Mouse (Mus musculus): ENCODE measurements around the gene Ctdnep1. TPM values are rescaled to one million over a fixed set of nuclear protein-coding genes. Genes with fewer than 3 reads are reported as not detected.

Gene Ctdnep1
- total and polyA plus RNA-seq, 3 experiments = 42.9 to 143 (median 66.7) TPM

- H3K9ac ChIP-seq (ENCODE audit: insufficient read depth, low read depth) = peak overlapping the region; percentile 19; the same call in 1 of the 2 replicates
- H3K79me2 ChIP-seq (replicated peaks; ENCODE audit: control insufficient read depth, extremely low read depth, insufficient read depth, poor library complexity, severe bottlenecking) = no peaks in the 10 kb centered on the region
- peaks cover 10 to 17% of the 10 kb centered on the region in 2 experiments for H3K4me1 ChIP-seq (ENCODE audit: control insufficient read depth in 1 of 2, insufficient read depth in 2 of 2)
- TF ChIP-seq ELF1 (IDR thresholded peaks at IDR 0.05; ENCODE audit: low read depth, low read length) = no peak
- TF ChIP-seq MEF2A (IDR thresholded peaks at IDR 0.05; ENCODE audit: borderline replicate concordance, low read depth, low read length) = 0 out of 2 replicates have a peak, but pooled peaks have one; percentile 27
- no peak for TF ChIP-seq MYC (IDR thresholded peaks at IDR 0.05; ENCODE audit: low read depth, low read length)
- TF ChIP-seq USF1 (IDR thresholded peaks at IDR 0.05; ENCODE audit: low read depth, low read length) = no peak
- H3K36me3 ChIP-seq (replicated peaks in 1 of 2; ENCODE audit: control insufficient read depth in 1 of 2, insufficient read depth in 1 of 2, low read length in 1 of 2) = peaks cover 0 to 36% of the 10 kb centered on the region in 2 experiments
- dilution Hi-C loops (cut with MboI; ENCODE audit: extremely low pct_ligation_motif_present, extremely low pct_unique_long_range_greater_than_20kb, low sequenced_read_pairs) = no loop called here
- H3K27ac ChIP-seq (ENCODE audit: insufficient read depth, low read depth) = no peak overlapping the region
- DNase-seq (ENCODE audit: extremely low read depth) = peak; percentile 40
- H3K27me3 ChIP-seq (replicated peaks) = no peaks in the 10 kb centered on the region
- in situ Hi-C loops (cut with MboI; ENCODE audit: low pct_ligation_motif_present, low pct_unique_long_range_greater_than_20kb, low sequenced_read_pairs) = no loop called here
- peak overlapping the region; percentile 64 for H3K4me2 ChIP-seq (ENCODE audit: insufficient read depth, low read depth, poor library complexity, severe bottlenecking)
- no peak overlapping the region for H3K4me3 ChIP-seq (replicated peaks in 1 of 3; ENCODE audit: low read depth in 2 of 3, low read length in 2 of 3, poor library complexity in 1 of 3)
- H3K9me3 ChIP-seq (replicated peaks; ENCODE audit: low read length) = no peaks in the 10 kb centered on the region
Observed at GRCm38 (mm10) chr11:70038174-70038573, 57.2 kb downstream of the Ctdnep1 start.

DNA sequence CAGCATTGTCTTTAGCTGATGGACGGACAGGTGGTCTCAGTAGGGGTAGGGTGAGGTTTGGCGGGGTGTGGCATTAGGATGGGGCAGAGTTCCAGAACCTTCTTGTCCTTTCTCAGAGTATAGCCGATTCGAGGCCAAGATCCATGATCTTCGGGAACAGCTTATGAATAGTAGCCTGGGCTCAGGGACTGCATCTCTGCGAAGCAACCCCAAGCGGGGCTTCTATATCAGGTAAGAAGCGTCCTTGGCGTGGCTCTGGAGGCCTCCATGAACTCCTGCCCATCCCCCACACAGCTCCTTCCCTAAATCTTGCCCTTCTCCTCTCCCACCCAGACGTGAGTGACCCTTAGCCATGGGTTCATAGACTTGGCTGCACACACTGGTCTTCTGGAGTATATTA, 58.7 kb downstream of the Ctdnep1 start:
- Histone ChIP-seq H3K27me3 (replicated peaks) (no peaks in the 10 kb centered on the region), H3K36me3 (replicated peaks in 1 of 2; ENCODE audit: control insufficient read depth in 1 of 2, insufficient read depth in 1 of 2, low read length in 1 of 2) (peaks cover 0 to 46% of the 10 kb centered on the region in 2 experiments), H3K4me2 (ENCODE audit: insufficient read depth, low read depth, poor library complexity, severe bottlenecking) (no peak overlapping the region), H3K4me3 (replicated peaks in 1 of 3; ENCODE audit: low read depth in 2 of 3, low read length in 2 of 3, poor library complexity in 1 of 3) (no peak overlapping the region), H3K79me2 (replicated peaks; ENCODE audit: control insufficient read depth, extremely low read depth, insufficient read depth, poor library complexity, severe bottlenecking) (no peaks in the 10 kb centered on the region), H3K9me3 (replicated peaks; ENCODE audit: low read length) (no peaks in the 10 kb centered on the region), H3K27ac (ENCODE audit: insufficient read depth, low read depth) (no peak overlapping the region), H3K9ac (ENCODE audit: insufficient read depth, low read depth) (no peak overlapping the region), H3K4me1 (ENCODE audit: control insufficient read depth in 1 of 2, insufficient read depth in 2 of 2) (peaks cover 10 to 17% of the 10 kb centered on the region in 2 experiments)
- no peak for DNase-seq (ENCODE audit: extremely low read depth)
- no peak for TF ChIP-seq ETS1 (conservative IDR thresholded peaks at IDR 0.05; ENCODE audit: low read depth, low read length)
- TF ChIP-seq SIN3A (IDR thresholded peaks at IDR 0.05; ENCODE audit: low read length) = no peak
- TF ChIP-seq JUND (conservative IDR thresholded peaks at IDR 0.05; ENCODE audit: low read depth, low read length) = no peak
- TF ChIP-seq MAX (IDR thresholded peaks at IDR 0.05; ENCODE audit: low read length) = no peak
- TF ChIP-seq NRF1 (IDR thresholded peaks at IDR 0.05; ENCODE audit: low read depth, low read length) = no peak
- no peak for TF ChIP-seq IRF4 (IDR thresholded peaks at IDR 0.05; ENCODE audit: low read depth, low read length)
- no peak for TF ChIP-seq PAX5 (IDR thresholded peaks at IDR 0.05; ENCODE audit: low read length)
- TF ChIP-seq RCOR1 (conservative IDR thresholded peaks at IDR 0.05; ENCODE audit: low read depth, low read length) = no peak
- dilution Hi-C loops (cut with MboI; ENCODE audit: extremely low pct_ligation_motif_present, extremely low pct_unique_long_range_greater_than_20kb, low sequenced_read_pairs) (no loop called here), in situ Hi-C loops (cut with MboI; ENCODE audit: low pct_ligation_motif_present, low pct_unique_long_range_greater_than_20kb, low sequenced_read_pairs) (no loop called here)

DNA sequence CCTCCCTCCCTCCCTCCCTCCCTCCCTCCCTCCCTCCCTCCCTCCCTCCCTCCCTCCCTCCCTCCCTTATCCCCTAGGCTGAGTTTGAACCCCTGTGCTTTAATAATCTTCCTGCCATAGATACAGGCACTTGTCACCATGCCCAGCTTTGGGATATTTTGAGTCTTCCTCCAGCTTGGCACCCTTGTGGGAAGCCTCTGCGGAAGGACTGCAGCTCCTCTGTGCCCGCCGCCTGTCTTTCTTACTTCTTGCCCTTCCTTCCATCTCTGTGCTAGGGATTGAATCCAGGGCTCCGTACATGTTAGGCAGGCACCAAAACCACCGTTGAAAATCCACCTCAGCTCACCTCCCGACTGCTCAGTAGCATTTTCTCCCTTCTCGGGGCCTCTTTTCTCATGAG, 59.2 kb downstream of the Ctdnep1 start:
- Histone ChIP-seq H3K27ac (ENCODE audit: insufficient read depth, low read depth) (no peak overlapping the region), H3K4me2 (ENCODE audit: insufficient read depth, low read depth, poor library complexity, severe bottlenecking) (no peak overlapping the region), H3K79me2 (replicated peaks; ENCODE audit: control insufficient read depth, extremely low read depth, insufficient read depth, poor library complexity, severe bottlenecking) (no peaks in the 10 kb centered on the region), H3K27me3 (replicated peaks) (no peaks in the 10 kb centered on the region), H3K9me3 (replicated peaks; ENCODE audit: low read length) (no peaks in the 10 kb centered on the region), H3K36me3 (replicated peaks in 1 of 2; ENCODE audit: control insufficient read depth in 1 of 2, insufficient read depth in 1 of 2, low read length in 1 of 2) (peaks cover 0 to 50% of the 10 kb centered on the region in 2 experiments), H3K4me3 (replicated peaks in 1 of 3; ENCODE audit: low read depth in 2 of 3, low read length in 2 of 3, poor library complexity in 1 of 3) (no peak overlapping the region), H3K4me1 (ENCODE audit: control insufficient read depth in 1 of 2, insufficient read depth in 2 of 2) (peaks cover 10 to 17% of the 10 kb centered on the region in 2 experiments), H3K9ac (ENCODE audit: insufficient read depth, low read depth) (no peak overlapping the region)
- dilution Hi-C loops (cut with MboI; ENCODE audit: extremely low pct_ligation_motif_present, extremely low pct_unique_long_range_greater_than_20kb, low sequenced_read_pairs) (no loop called here), in situ Hi-C loops (cut with MboI; ENCODE audit: low pct_ligation_motif_present, low pct_unique_long_range_greater_than_20kb, low sequenced_read_pairs) (no loop called here)
- TF ChIP-seq JUND (conservative IDR thresholded peaks at IDR 0.05; ENCODE audit: low read depth, low read length) = no peak
- TF ChIP-seq E2F4 (IDR thresholded peaks at IDR 0.05; ENCODE audit: insufficient replicate concordance, low read depth, low read length) = no peak
- no peak for TF ChIP-seq ETS1 (conservative IDR thresholded peaks at IDR 0.05; ENCODE audit: low read depth, low read length)
- no peak for TF ChIP-seq USF1 (IDR thresholded peaks at IDR 0.05; ENCODE audit: low read depth, low read length)
- no peak for TF ChIP-seq TBP (conservative IDR thresholded peaks at IDR 0.05; ENCODE audit: low read depth, low read length)
- no peak for TF ChIP-seq MAZ (IDR thresholded peaks at IDR 0.05; ENCODE audit: low read depth, low read length)
- no peak for TF ChIP-seq NELFE (IDR thresholded peaks at IDR 0.05; ENCODE audit: low read depth, low read length)
- TF ChIP-seq GABPA (IDR thresholded peaks at IDR 0.05; ENCODE audit: insufficient replicate concordance, low read depth, low read length) = no peak
- no peak for TF ChIP-seq POLR2A (IDR thresholded peaks at IDR 0.05; ENCODE audit: low read depth, low read length)
- TF ChIP-seq SMC3 (IDR thresholded peaks at IDR 0.05; ENCODE audit: low read depth, low read length) = no peak
- TF ChIP-seq ZC3H11A (IDR thresholded peaks at IDR 0.05; ENCODE audit: low read depth, low read length) = no peak
- TF ChIP-seq POLR2AphosphoS2 (IDR thresholded peaks at IDR 0.05; ENCODE audit: low read depth, low read length) = no peak
- TF ChIP-seq MAFK (IDR thresholded peaks at IDR 0.05; ENCODE audit: insufficient replicate concordance, low read length) = no peak
- no peak for TF ChIP-seq KAT2A (IDR thresholded peaks at IDR 0.05; ENCODE audit: insufficient replicate concordance, low read length)
- no peak for TF ChIP-seq MXI1 (IDR thresholded peaks at IDR 0.05; ENCODE audit: low read depth, low read length)
- TF ChIP-seq PAX5 (IDR thresholded peaks at IDR 0.05; ENCODE audit: low read length) = no peak
- TF ChIP-seq ZKSCAN1 (IDR thresholded peaks at IDR 0.05; ENCODE audit: borderline replicate concordance, low read depth, low read length) = no peak
- TF ChIP-seq USF2 (conservative IDR thresholded peaks at IDR 0.05; ENCODE audit: low read depth, low read length) = no peak
- DNase-seq (ENCODE audit: extremely low read depth) = no peak

Measured in CH12.LX (cell line).